Mouse (Mus musculus) spleen, adult 2 months (tissue): Measurements from ENCODE around the gene Cxcl17. TPM values are rescaled to one million over a fixed set of nuclear protein-coding genes. Genes with fewer than 3 reads are reported as not detected.

Source experiments
- DNase-seq, 2 experiments: peaks; one replicate each; pipeline versions ENCODE4 v3.0.0 to v3.0.0-alpha.2; 2012 to 2021; ENCODE audit warnings: low spot score in 2 of 2, low read depth in 1 of 2
- H3K27ac ChIP-seq: fragments of 200-500 bp; 2 replicates; pipeline ENCODE4 v1.5.1; 2012; ENCODE audit warnings: low read length, inconsistent platforms; ENCODE audit not compliant: insufficient read depth
- H3K27me3 ChIP-seq: fragments of 200-500 bp; 2 replicates; pipeline ENCODE4 v1.6.1; 2012; ENCODE audit warnings: mild to moderate bottlenecking, moderate library complexity, low read length, inconsistent platforms; ENCODE audit not compliant: control insufficient read depth, insufficient read depth
- H3K36me3 ChIP-seq: fragments of 200-500 bp; 2 replicates; pipeline ENCODE4 v1.6.1; 2012; ENCODE audit warnings: mild to moderate bottlenecking, low read length, inconsistent platforms; ENCODE audit not compliant: control insufficient read depth, insufficient read depth
- H3K4me1 ChIP-seq: fragments of 200-500 bp; 2 replicates; pipeline ENCODE4 v1.6.1; 2011; ENCODE audit warnings: inconsistent platforms; ENCODE audit not compliant: control insufficient read depth, insufficient read depth, insufficient read length
- H3K4me3 ChIP-seq: fragments of 200-500 bp; 2 replicates; pipeline ENCODE4 v1.5.1; 2011; ENCODE audit warnings: mild to moderate bottlenecking, inconsistent platforms; ENCODE audit not compliant: insufficient read depth, insufficient read length; ENCODE audit errors: extremely low read depth
- CTCF ChIP-seq: fragments of 200-500 bp; IDR thresholded peaks from 2 replicates; pipeline ENCODE4 v1.5.1; 2011; ENCODE audit warnings: mild to moderate bottlenecking, inconsistent platforms; ENCODE audit not compliant: insufficient read depth, insufficient read length, insufficient replicate concordance; ENCODE audit errors: extremely low read depth
- POLR2A ChIP-seq: fragments of 200-500 bp; IDR thresholded peaks from 2 replicates; pipeline ENCODE4 v1.6.1; 2011; ENCODE audit warnings: low read depth, low read length, inconsistent platforms
- WGBS: fragments of 180-500 bp; shearing (Covaris S2); methylation state at CpG from one replicate; pipeline ENCODE4 v1.1.7; 2018; 5-methylcytosine and 5-hydroxymethylcytosine counted together
- polyA plus RNA-seq: library from polyadenylated mRNA; depleted of rRNA; stranded (reverse); fragments of >200 nt; gene quantifications from 2 replicates; pipeline ENCODE4 v1.2.3, GENCODE M21; 2012

The Cxcl17 gene
- polyA plus RNA-seq, 1 experiment, result not detected

DNA sequence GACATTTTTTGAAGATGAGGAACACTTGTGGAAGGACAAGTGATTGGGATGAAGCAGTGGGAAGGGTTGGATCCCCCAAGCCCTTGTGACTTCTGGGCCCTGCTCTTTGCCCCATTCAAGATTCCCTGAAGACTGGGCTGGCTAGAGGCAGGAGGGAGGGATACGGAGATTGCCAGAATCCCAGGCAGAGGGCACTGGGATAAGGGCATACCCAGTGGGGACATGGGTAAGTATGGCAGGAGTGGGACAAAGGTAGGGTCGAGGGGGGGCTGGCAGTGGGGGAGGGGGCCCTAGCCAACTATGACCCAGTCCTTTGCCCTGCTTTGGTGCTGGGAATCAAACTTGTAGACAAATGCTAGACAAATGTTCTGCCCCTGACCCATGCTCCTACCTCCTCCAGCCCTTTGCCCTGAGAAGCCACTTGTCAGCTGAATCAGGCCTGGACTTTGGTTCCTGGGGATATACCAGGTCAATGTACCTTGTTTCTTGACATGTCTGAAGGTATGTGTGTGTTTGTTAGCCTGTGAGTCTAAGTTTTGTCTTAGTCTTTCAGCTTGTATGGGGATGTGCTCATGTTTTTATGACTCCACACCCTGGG, 20.7 kb downstream of the Cxcl17 start:
- no peak for TF ChIP-seq CTCF
- TF ChIP-seq POLR2A, result no peak
- 75% methylated on average over 2 of the region's 2 CpGs for WGBS
- H3K27ac ChIP-seq, result no peak overlapping the region
- peaks cover 11% of the 10 kb centered on the region; the same call in 1 of the 2 replicates for H3K4me1 ChIP-seq
- no peak overlapping the region for H3K4me3 ChIP-seq
- no peaks in the 10 kb centered on the region for H3K27me3 ChIP-seq
- no peak for DNase-seq
- H3K36me3 ChIP-seq, result peaks cover 10% of the 10 kb centered on the region

DNA sequence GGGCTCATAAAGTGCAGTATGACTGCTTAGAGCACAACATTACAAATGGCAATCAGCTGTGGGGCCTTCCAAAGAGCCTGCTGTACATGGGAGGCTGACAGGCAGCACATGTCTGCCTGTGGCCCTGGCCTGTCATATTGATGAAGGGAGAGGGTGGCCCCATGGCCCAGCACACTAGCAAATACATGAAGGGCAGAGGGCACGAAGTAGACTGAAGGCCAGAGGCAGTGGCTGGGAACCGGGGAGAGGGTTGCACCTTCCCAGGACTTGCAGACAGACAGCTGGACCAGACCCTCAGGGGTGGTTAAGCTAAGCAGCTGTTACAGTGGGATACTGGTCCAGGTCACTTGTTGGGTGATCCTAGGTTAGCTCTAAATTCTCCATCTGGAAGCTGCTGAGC, 21.7 kb downstream of the Cxcl17 start:
- no peaks in the 10 kb centered on the region for H3K27me3 ChIP-seq
- DNase-seq, result no peak
- TF ChIP-seq POLR2A (no peak), CTCF (no peak)
- H3K27ac ChIP-seq, result no peak overlapping the region
- H3K4me1 ChIP-seq, result peaks cover 12% of the 10 kb centered on the region; the same call in 1 of the 2 replicates
- 87% methylated on average over 2 of the region's 2 CpGs for WGBS
- no peak overlapping the region for H3K4me3 ChIP-seq
- H3K36me3 ChIP-seq, result peaks cover 12% of the 10 kb centered on the region

DNA sequence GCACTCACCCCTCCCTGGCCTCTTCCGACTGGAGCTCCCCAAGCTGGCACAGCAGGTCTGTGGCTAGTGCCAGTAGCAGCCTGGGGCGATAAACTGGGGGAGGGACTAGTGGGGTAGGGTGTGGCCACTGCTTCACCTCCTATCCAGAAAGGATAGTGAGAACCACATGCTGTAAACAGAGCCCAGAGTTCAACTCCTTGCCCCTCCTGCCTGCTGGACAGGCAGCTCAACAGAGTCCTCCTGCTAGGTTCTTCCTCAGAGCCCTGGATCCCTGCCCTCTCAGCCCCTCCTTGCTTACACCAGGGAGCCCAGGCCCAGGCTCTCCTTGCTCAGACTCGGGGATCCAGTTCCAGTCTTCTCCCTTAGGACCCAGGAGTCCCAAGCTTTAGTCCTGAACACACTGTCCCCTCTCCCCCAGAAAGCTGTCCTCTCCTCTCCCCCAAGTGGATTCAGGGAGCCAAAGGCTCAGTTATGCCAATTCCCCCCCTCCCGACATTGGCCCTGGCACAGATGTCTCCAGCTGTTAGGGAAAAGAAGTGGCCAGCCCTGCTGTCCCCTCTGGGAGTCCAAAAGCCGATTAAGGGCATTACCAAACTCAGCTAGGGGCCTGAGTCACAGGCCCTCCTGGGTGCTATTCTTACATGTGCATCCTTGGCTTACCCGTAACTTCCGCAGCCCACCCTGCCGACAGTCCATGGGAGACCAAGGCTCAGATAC, 22.5 kb downstream of the Cxcl17 start:
- Histone ChIP-seq H3K27me3 (no peaks in the 10 kb centered on the region), H3K4me3 (no peak overlapping the region), H3K4me1 (peaks cover 20% of the 10 kb centered on the region; the same call in 1 of the 2 replicates), H3K27ac (peak overlapping the region; percentile 13; the same call in 1 of the 2 replicates), H3K36me3 (peaks cover 12% of the 10 kb centered on the region)
- WGBS, result 72% methylated on average over 8 of the region's 8 CpGs
- DNase-seq, result no peak
- TF ChIP-seq CTCF (no peak), POLR2A (no peak)

DNA sequence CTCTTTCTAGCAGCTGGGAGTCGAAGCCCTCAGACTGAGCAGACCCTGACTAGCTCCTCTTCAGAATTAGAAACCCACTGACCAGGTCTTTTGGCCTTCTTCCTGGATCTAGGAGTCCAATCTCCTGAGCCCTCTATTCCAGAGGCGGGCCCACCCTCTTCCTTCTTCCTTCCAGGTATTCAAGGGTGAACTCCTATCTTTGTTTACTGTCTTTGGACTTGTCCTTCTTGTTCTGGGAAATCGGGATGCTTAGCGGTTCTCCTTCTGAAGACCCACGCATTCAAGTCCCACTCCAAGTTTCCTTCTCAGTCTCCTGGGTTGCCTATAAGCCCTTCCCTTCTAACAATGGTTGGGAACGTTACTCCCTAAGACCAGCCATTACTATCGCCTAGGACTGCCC, 23.8 kb downstream of the Cxcl17 start:
- no peak overlapping the region for H3K27ac ChIP-seq
- peaks cover 21% of the 10 kb centered on the region; the same call in 1 of the 2 replicates for H3K4me1 ChIP-seq
- TF ChIP-seq POLR2A (no peak), CTCF (no peak)
- no peak overlapping the region for H3K4me3 ChIP-seq
- DNase-seq, result no peak
- WGBS, result 89% methylated on average over 7 of the region's 7 CpGs
- H3K36me3 ChIP-seq, result peaks cover 20% of the 10 kb centered on the region
- no peaks in the 10 kb centered on the region for H3K27me3 ChIP-seq

DNA sequence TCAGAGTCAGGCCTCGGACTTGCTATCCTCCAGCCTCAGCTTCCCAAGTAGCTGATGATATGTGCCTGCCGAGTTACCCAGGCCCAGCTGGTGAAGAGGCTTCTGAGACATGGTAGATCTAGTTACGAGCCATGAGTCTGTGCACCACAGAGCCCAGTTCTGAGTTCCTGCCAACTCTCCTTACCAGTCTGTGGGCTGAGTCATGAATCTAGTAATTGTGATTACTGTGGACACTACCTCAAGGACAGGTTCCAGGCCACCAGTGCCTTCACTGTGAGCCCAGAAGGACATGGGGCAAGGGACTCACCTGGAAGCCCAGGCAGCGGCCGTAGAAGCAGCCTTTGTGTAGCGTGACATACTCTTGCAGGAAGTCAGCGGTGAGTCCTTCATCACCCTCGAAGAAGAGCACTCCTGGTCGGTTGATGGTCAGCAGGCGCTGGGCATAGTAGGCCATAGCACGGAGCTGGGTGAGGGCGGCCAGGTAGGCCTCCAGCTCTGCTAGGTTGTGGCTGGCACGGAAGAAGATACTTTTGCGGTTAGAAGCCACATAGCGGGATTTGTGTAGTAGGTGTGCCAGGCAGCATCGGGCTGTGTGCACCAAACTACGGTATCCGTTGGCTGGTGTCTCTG, 24.8 kb downstream of the Cxcl17 start:
- no peak overlapping the region for H3K4me3 ChIP-seq
- H3K36me3 ChIP-seq, result peaks cover 29% of the 10 kb centered on the region
- 94% methylated on average over 18 of the region's 18 CpGs for WGBS
- H3K27ac ChIP-seq, result no peak overlapping the region
- no peaks in the 10 kb centered on the region for H3K27me3 ChIP-seq
- DNase-seq, result no peak
- no peak for TF ChIP-seq CTCF
- TF ChIP-seq POLR2A, result no peak
- peaks cover 17% of the 10 kb centered on the region; the same call in 1 of the 2 replicates for H3K4me1 ChIP-seq

DNA sequence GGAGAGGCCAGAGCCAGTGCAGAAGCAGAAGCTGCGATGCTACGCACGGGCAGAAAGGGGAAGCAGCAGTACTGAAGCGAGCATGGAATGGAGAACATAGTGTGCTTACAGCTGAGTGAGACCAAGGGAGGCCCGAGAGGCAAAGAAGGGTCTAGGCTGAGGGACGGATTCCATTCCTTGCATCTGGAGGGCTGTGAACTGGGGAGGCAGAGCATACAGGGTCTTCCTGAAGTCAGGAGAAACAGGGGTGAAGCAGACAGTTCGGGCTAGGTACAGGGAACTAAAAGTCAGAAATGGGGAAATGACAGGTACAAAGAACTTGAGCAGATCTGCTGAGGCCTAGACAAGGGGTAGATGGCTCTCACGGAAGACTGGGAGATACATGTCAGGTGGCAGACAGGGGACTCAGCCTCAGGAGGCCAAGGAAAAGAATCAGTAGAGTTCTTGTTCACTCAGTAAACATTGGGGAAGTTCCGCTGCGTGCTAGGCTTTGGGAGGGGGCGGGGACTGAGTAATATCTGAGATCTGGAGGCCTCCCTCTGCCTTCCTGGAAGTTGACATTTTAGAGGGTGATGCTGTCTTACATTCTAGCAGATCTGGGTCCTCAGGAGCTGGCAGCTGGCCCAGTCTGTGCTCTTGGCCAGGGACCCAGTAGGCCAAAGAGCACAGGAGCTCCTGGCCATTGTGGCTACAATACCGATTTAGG, 26.7 kb downstream of the Cxcl17 start:
- 29% methylated on average over 12 of the region's 12 CpGs for WGBS
- H3K4me1 ChIP-seq, result peaks cover 17% of the 10 kb centered on the region; the same call in 1 of the 2 replicates
- peaks cover 30% of the 10 kb centered on the region for H3K36me3 ChIP-seq
- H3K4me3 ChIP-seq, result no peak overlapping the region
- TF ChIP-seq POLR2A, result no peak
- no peak for TF ChIP-seq CTCF
- H3K27ac ChIP-seq, result peak overlapping the region; percentile 79
- peak; percentile 46 to 51 for DNase-seq
- H3K27me3 ChIP-seq, result no peaks in the 10 kb centered on the region
